Mouse (Mus musculus) cerebellum, postnatal 4 days (tissue): ENCODE results near the gene Cald1.

Experiments used
- DNase-seq, 2 experiments: peaks; one replicate each; pipeline ENCODE4 v3.0.0; 2022; ENCODE audit warnings: low spot score in 2 of 2, mixed read lengths in 1 of 2

Gene Cald1

GRCm38 (mm10) chr6:34717651-34718050 is 119.4 kb downstream of the Cald1 start:
- no peak for DNase-seq

DNA sequence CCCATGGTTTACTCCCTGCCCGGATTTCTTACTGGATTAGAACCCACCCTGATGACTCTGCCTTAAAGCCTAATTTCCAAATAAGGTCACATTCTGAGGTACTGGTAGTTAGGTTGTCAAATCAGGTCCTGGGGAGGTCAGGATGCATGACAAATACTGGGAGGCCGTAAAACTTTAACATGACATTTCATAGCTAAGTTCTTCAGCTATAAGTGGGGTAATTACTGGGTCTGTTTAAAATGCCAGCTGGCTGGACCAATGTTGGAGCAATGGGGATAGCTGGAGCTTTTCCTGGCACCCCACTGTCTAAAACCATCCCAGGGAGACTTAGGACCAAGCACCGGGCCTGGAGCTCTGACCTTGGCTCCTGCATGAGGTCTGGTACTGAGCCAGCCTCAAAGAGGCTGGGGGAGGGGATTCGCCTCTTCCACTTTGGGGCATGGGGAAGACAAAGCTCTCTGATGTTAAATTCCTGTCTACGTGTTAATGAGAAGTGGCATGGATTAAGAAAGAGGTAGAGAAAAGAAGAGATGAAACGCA is 120.9 kb downstream of the Cald1 start:
- DNase-seq: no peak

GRCm38 (mm10) chr6:34720447-34720846 is 122.1 kb downstream of the Cald1 start:
- DNase-seq: no peak

DNA sequence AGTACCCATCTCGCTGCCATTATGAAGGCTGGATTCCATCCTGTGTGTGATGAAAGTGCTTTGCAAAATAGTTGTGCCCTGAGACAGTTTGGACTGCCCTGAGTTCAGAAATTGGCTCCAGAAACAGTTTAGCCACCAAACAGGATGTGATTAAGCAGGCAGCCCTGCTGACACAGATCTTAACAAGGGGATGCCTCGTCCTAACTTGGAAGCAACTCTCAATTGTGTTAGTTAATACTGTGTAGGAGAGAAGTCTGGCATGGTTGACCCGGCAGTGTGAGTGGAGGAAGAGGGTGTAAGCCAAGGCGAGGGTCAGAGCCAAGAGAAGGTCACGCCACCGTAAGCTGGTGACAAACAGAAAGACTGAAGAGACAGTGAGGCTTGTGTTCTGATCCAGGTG is 123.4 kb downstream of the Cald1 start:
- no peak for DNase-seq

GRCm38 (mm10) chr6:34722660-34723059 is 124.4 kb downstream of the Cald1 start:
- DNase-seq: no peak

GRCm38 (mm10) chr6:34723250-34723904 is 125.1 kb downstream of the Cald1 start:
- DNase-seq: no peak

DNA sequence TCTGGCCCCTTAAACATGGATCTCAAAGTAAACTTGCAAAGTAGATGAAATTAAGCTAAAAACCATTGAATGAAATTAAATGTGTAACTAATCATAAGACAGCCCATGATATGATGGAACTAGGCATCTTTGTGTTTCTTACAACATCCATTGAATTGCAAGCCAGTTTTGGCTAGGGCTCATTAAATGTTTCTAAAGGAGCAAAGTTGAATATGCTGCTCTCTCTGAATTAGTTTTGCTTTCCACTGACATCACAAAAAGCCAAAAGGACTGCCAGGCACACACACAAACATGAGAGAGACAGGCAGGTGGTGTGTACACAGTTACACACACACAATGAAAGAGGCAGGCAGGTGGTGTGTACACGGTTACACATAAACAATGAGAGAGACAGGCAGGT is 127.4 kb downstream of the Cald1 start:
- no peak for DNase-seq

GRCm38 (mm10) chr6:34726104-34726503 is 127.8 kb downstream of the Cald1 start:
- no peak for DNase-seq

- no peak for DNase-seq
Observed at GRCm38 (mm10) chr6:34727316-34727983, 129.2 kb downstream of the Cald1 start.

- DNase-seq: no peak
Observed at GRCm38 (mm10) chr6:34729449-34730151, 131.3 kb downstream of the Cald1 start.

DNA sequence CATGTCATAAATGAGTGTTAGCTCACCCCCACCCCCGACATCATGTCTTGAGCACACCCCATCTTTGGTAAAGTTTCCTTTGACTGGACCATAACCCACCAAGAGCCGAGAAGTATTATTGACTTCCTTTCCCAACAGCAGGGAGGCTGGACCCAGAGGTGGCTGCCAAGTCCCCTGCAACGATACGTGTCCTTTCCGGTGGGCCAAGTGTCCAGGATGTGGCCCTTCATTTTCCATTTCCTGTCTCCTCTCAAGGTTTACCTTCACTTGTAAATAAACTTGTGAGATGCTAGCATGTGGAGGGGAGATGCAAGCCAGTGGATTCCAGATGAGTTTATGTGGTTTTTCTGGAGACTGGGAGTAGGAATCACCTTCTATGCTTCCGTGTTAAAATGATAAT is 132.7 kb downstream of the Cald1 start:
- no peak for DNase-seq

DNA sequence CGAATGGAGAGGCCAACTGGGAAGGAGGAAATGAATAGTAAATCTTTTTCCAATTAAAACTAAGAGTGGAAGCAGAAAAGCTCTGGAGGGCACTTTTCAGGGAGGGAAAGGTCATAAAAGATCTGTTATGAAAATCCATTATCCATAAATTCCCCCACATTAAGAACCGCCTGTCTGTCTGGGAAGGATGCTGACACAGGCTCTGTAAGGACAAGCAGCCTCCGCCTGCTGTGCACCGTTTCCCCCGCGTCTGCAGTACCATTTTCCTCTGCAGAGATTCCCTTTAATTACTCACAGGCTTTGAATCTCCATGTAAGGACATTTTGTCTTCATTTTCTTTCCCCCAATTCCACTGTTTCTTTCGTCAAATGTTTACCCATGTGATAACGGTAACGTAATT is 133.2 kb downstream of the Cald1 start:
- no peak for DNase-seq

DNA sequence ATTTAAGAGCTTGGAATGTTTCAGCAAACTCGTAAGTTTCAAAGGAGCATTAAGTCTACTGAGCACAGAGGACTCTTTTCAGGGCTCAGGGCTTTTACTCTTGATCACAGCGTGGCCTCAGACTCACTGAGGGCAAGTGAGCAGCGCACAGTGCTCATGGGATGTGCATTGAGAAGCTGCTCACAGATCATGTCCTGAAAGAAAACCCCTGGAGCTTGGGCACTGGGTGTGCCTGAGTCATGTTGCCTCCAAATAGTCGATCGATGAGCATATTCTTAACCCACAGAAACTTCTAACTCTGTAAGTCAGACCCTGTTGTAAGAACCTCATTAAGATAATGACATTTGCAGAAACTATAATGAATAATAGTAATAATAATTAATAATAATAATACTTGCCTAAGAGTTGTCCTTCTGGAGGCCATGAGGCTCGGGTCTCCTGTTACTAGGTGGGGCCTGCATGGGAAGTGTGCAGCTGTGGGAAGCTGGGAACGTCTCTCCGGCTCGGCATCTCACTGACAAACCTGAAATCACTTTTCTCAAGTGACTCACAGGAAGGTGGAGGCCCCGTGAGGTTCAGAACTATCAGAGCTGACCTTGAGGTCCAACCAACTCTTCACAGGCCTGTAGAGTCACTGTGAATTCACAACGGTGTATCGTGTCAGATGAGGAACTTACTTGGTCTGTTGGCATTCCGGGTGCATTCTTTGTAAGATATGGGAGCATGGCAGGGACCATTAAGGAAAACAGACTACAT is 136.8 kb downstream of the Cald1 start:
- DNase-seq: no peak

- no peak for DNase-seq
Observed at GRCm38 (mm10) chr6:34736934-34737333, 138.6 kb downstream of the Cald1 start.

GRCm38 (mm10) chr6:34743946-34744345 is 145.6 kb downstream of the Cald1 start:
- no peak for DNase-seq

GRCm38 (mm10) chr6:34747846-34748245 is 149.5 kb downstream of the Cald1 start:
- DNase-seq: no peak

- no peak for DNase-seq
Observed at GRCm38 (mm10) chr6:34748566-34748965, 150.3 kb downstream of the Cald1 start.

GRCm38 (mm10) chr6:34749526-34749925 is 151.2 kb downstream of the Cald1 start:
- DNase-seq: no peak

- DNase-seq: no peak
Observed at GRCm38 (mm10) chr6:34750487-34751120, 152.3 kb downstream of the Cald1 start.

DNA sequence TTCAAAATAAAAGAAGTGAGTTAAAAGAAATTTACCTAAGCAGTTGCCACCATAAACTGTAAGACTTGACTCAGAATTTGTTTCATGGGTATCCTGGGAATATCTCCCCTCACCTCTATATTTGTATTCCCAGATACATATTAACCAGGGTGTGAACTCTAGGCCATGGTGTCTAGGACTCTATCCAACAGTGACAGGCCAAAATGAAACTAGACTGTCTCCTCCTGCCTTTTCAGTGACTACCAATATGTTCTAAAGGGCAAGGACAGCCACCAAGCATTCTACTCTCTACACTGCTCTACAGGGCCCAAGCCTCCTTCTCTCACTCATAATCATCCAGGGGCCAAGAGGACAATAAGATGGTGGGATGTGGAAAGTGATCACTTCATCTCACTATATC is 153.3 kb downstream of the Cald1 start:
- no peak for DNase-seq

- DNase-seq: peak in 1 of 2 experiments; percentile 36
Observed at GRCm38 (mm10) chr6:34754448-34754847, 156.1 kb downstream of the Cald1 start.
